Mouse (Mus musculus) thymus, postnatal 10 days (tissue): Measurements from ENCODE around the gene Opn1sw.

Experiments used
- DNase-seq, 2 experiments: peaks; one replicate each; pipeline ENCODE4 v3.0.0; 2021; ENCODE audit warnings: low spot score in 2 of 2

Gene Opn1sw

DNA sequence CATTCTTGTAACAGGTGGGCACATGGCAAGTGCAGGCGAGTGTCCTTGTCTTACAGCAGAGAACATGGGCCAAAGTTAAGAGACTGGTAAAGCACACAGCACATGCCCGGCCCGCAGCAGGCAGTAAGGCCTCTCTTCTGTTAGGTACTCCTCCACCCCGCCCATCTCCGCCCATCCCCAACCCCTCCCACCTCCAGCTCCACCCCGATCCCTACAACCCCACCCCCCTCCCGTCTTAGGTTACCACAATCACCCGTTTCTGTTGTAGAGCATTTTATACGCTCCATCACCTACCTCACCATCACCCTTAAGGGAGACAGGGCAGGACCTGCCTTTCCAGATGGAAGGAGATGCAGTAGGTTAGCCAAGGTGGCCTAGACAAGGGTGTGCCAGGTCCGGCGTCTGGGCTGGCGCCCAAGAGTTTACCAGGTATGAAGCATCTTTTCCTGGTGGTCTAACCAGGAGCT, at the start of gene Opn1sw:
Gene Opn1sw (minus strand): TSS at position 417 of the 467 bp plus-strand sequence.
- DNase-seq, result no peak

- no peak for DNase-seq
Measured at GRCm38 (mm10) chr6:29436461-29436934, 48.2 kb upstream of the Opn1sw start.

DNA sequence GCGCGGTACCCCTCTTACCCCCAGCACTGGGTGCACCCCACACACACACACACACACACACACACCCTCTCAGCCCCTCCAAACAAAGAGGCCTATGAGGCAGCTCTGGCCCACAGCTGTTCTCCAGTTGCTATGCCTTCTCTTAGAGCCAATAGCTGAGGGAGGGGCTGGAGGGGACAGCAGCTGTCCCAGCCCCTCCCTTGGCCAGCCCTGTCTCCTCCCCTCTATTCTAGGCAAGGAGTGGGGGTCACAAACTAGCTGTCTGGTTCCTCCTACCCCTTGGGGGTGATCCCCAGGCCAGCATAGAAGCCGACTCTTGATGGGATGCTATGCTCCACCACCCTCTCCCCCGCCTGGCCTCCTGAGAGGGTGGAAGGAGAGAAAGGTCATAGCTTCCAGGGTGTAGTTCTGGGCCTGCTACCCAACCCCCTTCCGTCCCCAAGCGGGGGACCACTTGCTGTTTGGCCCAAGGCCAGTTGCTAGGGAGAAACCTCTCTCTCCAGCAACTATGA, 47.7 kb upstream of the Opn1sw start:
- no peak for DNase-seq

GRCm38 (mm10) chr6:29434911-29435691, 46.8 kb upstream of the Opn1sw start:
- DNase-seq, result no peak

DNA sequence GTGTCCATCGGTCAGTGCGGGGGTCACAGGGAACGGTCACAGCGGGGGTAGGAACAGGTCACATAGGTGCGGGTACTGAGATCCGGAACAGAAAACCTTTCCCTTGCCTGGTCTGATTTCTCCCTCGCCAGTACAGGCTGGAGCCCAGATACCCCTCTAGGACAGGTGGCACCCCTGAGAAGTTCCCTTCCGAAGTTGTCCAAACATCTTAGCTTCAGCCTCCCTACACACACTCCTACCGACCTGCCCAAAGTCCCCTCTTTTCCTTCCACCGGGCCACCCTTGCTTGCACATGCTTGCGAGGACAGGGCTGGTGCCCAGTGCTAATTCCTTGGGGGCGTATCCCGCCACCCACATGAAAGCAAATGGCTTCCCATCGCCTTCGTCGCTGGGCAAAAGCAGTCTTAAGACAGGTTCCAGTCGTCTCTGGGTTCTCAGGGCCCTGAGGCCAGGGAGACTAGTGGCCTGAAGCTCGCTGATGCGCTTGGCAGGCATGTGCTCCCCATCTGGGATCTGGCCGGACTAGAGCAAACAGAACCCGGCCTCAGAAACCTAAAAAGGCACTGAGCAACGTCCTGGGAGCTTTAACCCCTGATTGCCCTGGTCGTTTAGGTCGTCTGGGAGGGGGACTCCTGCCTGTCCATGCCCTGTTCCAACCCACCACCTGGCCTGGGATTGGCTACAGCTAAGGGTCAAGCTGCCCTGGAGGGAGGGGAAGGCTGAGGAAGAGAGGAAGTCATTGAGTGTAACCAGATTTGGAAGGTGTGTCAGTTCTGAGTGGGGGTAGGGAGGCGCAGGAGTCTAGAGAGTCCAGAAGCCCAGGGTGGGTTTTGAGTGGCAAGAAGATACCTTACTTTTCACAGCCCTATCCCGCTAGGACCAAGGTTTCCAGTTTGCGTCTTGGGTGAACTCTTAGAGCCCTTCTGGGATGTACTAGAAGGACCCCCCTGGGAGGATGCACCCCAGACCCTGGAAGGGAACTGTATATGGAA, 45.8 kb upstream of the Opn1sw start:
- no peak for DNase-seq

DNA sequence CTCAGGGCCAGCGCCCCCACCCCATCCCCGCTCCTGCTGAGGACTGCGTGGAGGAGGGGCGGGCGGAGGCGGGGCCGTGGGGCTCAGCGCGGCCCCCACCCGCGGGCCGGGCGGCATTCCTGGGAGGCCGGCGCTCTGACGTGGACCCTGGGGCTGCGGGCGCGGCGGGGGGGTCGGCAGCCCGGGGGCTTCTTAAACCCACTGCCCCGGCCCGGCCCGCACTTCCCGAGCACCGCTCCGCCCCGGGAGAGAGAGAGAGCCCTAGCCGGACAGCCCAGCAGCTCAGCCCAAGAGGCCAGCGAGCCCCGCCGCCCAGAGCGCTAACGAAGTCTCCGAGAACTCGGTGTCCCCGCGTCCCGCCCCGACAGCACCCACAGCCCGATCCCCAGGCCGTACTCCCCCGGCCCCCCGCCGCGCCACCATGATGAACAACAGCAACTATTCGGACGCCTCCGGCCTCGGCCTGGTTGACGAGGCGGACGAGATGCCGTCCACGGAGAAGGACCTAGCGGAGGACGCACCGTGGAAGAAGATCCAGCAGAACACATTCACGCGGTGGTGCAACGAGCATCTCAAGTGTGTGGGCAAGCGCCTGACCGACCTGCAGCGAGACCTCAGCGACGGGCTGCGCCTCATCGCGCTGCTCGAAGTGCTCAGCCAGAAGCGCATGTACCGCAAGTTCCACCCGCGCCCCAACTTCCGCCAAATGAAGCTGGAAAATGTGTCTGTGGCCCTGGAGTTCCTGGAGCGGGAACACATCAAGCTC, 45.0 kb upstream of the Opn1sw start, which contains the start of gene Flnc:
Gene Flnc (plus strand): TSS at position 219 of the 766 bp plus-strand sequence.
- no peak for DNase-seq

DNA sequence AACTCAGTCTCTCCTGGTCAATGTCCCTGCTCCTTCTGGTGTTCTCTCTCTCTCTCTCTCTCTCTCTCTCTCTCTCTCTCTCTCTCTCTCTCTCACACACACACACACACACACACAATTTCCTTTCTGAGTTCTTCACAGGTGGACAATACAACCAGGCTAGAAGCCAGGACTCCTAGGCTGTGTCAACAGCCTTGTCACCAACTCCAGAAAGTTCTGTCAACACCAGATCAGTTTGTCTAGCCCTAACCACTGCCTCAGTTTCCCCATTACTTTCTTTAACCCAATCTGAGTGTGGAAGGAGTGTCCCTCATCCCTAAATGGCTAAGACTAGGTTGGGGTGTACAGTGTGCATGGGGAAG, 44.4 kb upstream of the Opn1sw start:
- DNase-seq, result no peak

DNA sequence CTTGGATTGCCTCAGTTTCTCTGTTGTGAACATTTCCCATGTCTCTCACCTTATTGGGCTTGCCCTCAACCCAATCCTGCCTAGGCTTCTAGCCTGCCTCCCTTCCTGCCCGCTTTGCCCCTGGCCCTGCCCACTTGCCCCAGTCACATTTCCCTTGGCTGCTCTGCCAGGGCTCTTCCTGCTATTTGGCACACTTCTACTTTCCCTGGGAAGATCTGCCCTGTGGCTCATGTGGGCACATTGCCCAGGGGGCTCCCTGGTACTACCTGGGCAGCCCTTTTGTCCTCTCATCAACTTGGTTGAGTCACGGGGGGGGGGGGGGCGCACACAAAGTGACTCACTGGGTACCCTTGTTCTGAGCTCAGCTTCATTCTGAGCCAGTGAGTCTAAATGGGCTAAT, 43.9 kb upstream of the Opn1sw start:
- no peak for DNase-seq

DNA sequence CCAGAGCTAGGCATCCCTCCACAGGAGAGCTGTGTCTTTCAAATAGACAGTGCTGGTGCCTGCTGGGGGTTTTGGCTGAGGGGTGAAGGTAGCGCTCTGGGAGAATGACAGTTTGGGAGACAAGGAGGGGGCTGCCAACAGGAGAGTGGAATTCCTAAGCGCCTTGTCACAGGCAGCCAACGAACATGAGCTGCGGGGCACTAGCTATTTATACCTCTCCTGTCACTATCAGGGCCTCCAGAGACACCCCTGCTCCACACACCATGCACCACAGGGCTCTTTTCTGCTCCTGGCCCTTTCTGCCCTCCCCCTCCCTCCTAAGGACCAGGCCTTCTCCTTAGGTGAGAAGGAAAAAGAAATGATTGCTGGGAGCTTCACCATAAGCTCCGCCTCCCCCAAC, 43.2 kb upstream of the Opn1sw start:
- DNase-seq, result no peak

- no peak for DNase-seq
Measured at GRCm38 (mm10) chr6:29430681-29431420, 42.6 kb upstream of the Opn1sw start.

DNA sequence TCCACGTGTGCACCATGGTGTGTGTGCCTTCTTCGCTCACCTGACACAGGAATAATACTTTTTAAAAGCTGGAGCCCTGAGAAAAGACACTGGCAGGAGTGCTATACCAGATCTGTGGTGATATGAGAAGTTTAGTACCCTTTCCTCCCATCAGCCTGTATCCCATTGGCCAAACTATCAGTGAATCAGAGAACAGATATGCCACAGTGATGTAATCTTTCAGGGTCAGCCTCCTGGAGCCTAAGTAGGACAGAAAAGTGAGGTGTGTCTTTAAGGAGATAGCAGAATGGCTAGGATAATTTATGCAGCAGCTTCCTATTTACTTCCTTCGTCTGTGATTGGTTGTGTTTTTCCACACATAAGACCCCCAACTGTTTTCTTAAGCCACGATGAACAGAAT, 39.9 kb upstream of the Opn1sw start:
- DNase-seq, result no peak

- no peak for DNase-seq
Measured at GRCm38 (mm10) chr6:29426331-29426730, 38.1 kb upstream of the Opn1sw start.

- DNase-seq, result no peak
Measured at GRCm38 (mm10) chr6:29425118-29425517, 36.9 kb upstream of the Opn1sw start.

GRCm38 (mm10) chr6:29420596-29420995, 32.3 kb upstream of the Opn1sw start:
- no peak for DNase-seq

DNA sequence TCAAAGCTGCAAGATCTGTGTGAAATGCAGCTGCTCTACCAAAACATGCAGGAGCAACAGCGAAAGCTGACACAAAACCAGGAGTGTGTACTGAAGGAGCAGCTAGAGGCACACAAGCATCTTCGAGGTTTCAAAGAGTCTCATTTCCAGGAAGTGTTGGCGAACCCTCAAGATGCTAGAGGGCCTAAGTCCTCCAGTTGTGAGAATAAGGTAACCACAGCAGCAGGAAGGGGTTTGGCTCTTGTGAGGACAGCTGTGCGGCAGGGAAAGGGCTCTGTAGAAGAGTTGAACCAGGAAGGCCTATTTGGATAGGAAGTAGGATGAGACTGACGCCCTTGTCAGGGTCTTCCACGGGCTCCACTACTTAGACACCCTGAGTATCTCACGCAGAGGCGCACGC, 27.2 kb upstream of the Opn1sw start:
- DNase-seq, result peak; percentile 19 to 25

DNA sequence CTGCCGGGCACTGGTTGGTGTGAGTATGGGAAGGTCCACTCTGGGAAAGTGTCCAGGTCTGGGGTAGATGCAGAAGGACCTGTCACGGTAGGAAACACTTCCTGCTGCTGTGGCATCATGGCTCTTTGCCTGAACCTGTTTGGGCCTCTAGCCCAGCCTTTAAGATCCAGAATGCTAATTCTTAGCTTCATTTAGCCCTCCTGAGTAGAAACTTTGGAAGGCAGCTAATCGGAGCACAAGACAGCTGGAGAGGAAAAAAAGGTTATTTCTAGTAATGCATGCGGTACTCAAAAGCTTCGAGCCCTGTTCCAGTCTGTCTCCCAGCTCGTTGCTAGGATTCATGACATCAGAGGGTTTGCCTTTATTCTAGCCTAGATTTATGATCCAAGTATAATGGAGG, 18.1 kb upstream of the Opn1sw start:
- no peak for DNase-seq

DNA sequence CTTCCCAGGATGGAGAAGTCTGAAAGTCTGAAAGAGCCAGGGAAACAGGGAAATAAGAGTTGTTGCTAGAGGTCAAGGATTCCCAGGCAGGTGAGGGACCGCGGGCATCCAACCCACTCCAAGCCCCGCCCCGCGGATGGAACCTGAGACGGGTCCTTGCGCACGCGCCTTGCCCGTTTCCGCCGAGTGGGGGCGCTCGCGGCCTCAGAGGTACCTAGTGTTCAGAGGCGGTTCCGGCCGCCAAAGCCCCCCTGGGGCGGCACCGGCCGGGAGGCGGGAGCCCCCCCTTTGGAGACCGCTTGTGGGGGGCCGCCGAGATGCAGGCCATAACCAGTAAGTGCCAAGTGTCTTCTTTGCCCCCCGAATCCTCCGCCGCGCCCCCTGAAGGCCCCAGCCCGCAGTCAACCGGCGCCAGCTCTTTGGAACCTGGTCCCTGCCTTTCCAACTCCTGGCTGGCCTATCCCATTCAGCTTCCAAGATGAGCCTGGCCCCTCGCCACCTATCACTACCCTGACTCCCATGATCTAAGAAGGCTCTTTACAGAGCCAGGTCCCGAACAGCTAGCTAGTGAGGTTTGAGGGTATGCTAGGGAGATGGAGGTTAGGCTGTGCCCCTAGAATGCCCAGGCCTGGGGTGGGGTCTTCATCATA, 14.6 kb upstream of the Opn1sw start:
- DNase-seq, result peak in 1 of 2 experiments; percentile 23

GRCm38 (mm10) chr6:29399851-29400250, 11.6 kb upstream of the Opn1sw start:
- DNase-seq, result no peak

DNA sequence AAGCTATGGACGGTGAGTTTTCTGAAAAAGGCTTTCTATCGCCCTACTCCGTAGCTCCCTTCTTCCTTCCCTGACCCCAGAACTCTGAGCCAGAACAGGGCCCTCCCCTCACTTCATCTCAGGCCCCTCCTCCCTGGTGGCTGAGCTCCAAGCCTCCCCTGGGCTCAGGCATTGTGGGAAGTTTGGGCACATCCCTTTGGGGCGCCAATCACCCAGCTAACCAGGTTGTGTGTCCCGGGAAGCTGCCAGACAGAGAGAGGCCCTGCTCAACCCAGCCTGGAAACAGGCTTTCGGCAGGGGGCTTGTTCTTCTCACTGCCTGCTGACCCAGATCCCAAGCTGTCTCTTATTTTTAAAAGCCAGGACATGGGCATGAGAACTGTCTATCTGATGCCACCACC, 9.3 kb upstream of the Opn1sw start:
- DNase-seq, result no peak
